Mouse (Mus musculus) limb, embryonic 10.5 days (tissue): ENCODE data around the gene Fbxo40. TPM values are rescaled to one million over a fixed set of nuclear protein-coding genes. Genes with fewer than 3 reads are reported as not detected.

Source experiments
- DNase-seq: peaks from one replicate; pipeline ENCODE4 v3.0.0-alpha.2; 2017; ENCODE audit warnings: low spot score
- H3K27ac ChIP-seq: fragments of 300-500 bp; sonication (generic); 2 replicates; pipeline ENCODE4 v1.5.1; 2016; ENCODE audit warnings: mild to moderate bottlenecking
- H3K27me3 ChIP-seq: fragments of 300-500 bp; sonication (generic); 2 replicates; pipeline ENCODE4 v1.6.1; 2016; ENCODE audit warnings: low read depth, mild to moderate bottlenecking; ENCODE audit not compliant: poor library complexity, severe bottlenecking
- H3K36me3 ChIP-seq: fragments of 300-500 bp; sonication (generic); 2 replicates; pipeline ENCODE4 v1.6.1; 2016; ENCODE audit warnings: mild to moderate bottlenecking, moderate library complexity
- H3K4me1 ChIP-seq: fragments of 300-500 bp; sonication (generic); 2 replicates; pipeline ENCODE4 v1.6.1; 2016
- H3K4me3 ChIP-seq: fragments of 300-500 bp; sonication (generic); 2 replicates; pipeline ENCODE4 v1.5.1; 2016; ENCODE audit warnings: mild to moderate bottlenecking, moderate library complexity
- H3K9me3 ChIP-seq: fragments of 300-500 bp; sonication (generic); replicated peaks from 2 replicates; pipeline ENCODE4 v1.6.1; 2016; ENCODE audit warnings: mild to moderate bottlenecking
- WGBS: fragments of 180-500 bp; shearing (Covaris S2); methylation state at CpG from one replicate; pipeline ENCODE4 v1.1.7; 2016; 5-methylcytosine and 5-hydroxymethylcytosine counted together
- polyA plus RNA-seq: library from polyadenylated mRNA; unstranded; fragments of >200 nt; fragmentation: Nextera tagmentation; extraction: Ambion mirVana; gene quantifications from 2 replicates; pipeline ENCODE4 v1.2.1, GENCODE M21; 2016

Gene Fbxo40
- polyA plus RNA-seq, 1 experiment from 2014 or later: 0.28 TPM

DNA sequence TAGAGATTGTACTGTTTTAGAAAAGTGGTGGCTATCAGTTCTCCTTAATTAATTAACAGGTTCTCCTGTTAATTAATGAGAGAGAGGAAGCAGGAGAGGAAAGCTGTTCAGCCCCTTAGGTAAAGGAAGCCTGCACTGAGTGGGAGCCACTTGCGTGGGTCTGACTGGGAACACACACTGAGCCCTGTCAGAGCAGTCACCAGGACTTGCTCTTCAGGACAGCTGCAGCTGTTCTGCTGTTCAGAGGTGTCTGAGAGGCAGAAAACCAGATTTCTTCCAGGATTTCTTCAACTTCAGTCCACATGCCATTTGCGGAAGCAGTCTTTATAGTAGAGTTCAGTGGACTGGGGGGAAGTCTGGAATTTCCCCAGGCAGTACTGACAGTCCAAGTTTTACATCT is 2.9 kb downstream of the Fbxo40 start:
- Histone ChIP-seq H3K4me1 (peaks cover 19% of the 10 kb centered on the region), H3K27me3 (no peaks in the 10 kb centered on the region), H3K4me3 (no peak overlapping the region), H3K27ac (no peak overlapping the region), H3K36me3 (no peaks in the 10 kb centered on the region), H3K9me3 (no peaks in the 10 kb centered on the region)
- no peak for DNase-seq
- WGBS: 83% methylated on average over 2 of the region's 2 CpGs

DNA sequence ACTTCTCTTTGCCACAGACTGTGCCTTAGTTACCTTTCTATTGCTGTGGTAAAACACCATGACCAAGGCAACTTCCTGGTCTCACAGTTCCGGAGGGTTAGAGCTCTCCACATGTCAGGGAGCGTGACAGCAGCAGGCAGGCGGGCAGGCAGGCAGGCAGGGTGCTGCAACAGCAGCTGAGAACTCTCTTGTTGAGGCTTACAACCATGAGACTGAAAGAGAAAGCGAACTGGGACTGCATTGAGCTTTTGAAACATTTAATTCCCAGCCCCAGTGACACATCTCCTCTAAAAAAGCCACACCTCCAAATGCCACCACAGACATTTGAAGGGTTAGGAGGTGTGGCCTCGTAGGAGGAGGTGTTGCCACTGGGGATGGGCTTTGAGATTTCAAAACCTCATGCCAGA is 4.6 kb downstream of the Fbxo40 start:
- Histone ChIP-seq H3K27ac (no peak overlapping the region), H3K36me3 (no peaks in the 10 kb centered on the region), H3K9me3 (no peaks in the 10 kb centered on the region), H3K27me3 (no peaks in the 10 kb centered on the region), H3K4me1 (peaks cover 19% of the 10 kb centered on the region), H3K4me3 (no peak overlapping the region)
- WGBS: 64% methylated on average over 5 of the region's 5 CpGs
- DNase-seq: no peak

DNA sequence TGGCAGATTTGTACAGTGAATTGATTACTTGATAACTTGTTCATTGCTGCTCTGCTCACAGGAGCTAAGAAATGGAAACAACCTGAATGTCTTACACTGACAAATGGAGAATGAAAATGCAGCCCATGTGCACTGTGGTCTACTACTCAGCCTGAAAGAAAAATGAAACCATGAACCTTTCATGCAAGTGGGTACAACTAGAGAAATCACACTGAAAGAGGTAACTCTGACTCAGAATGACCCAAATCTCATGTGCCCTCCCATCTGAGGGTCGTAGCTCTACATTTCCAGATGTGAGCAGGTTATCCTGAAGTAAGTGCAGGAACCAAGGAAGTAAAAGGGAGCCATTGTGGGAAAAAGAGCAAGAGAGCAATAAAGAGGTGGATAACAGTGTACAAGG is 6.5 kb downstream of the Fbxo40 start:
- H3K36me3 ChIP-seq: no peaks in the 10 kb centered on the region
- H3K27me3 ChIP-seq: no peaks in the 10 kb centered on the region
- H3K27ac ChIP-seq: no peak overlapping the region
- 0 out of 2 replicates have a peak, but pooled peaks cover 3% of the 10 kb centered on the region for H3K4me1 ChIP-seq
- DNase-seq: no peak
- 82% methylated on average over 1 of the region's 1 CpGs for WGBS
- no peaks in the 10 kb centered on the region for H3K9me3 ChIP-seq
- H3K4me3 ChIP-seq: no peak overlapping the region

DNA sequence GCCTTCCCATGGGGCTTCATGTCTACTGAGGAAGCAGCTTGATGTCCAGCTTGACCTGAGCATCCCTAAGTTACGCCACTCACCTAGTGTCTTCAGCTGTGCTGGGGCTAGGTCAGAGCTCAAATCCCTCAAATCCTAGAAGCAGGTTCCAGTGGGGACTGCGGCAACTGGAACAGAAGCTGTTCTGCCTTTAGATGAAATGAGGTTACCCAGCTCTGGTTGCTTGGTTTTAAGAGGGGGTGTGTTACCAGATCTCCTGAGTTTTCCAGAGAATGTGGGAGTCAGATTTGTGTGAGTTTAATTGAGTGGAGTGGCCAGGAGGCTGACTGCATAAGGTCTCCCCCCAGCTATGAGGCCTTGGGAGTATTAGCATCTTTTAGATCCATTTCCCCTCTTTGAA is 11.1 kb downstream of the Fbxo40 start:
- H3K27me3 ChIP-seq: no peaks in the 10 kb centered on the region
- no peak overlapping the region for H3K4me3 ChIP-seq
- no peaks in the 10 kb centered on the region for H3K9me3 ChIP-seq
- 92% methylated on average over 2 of the region's 2 CpGs for WGBS
- DNase-seq: no peak
- H3K36me3 ChIP-seq: no peaks in the 10 kb centered on the region
- no peaks in the 10 kb centered on the region for H3K4me1 ChIP-seq
- H3K27ac ChIP-seq: no peak overlapping the region

DNA sequence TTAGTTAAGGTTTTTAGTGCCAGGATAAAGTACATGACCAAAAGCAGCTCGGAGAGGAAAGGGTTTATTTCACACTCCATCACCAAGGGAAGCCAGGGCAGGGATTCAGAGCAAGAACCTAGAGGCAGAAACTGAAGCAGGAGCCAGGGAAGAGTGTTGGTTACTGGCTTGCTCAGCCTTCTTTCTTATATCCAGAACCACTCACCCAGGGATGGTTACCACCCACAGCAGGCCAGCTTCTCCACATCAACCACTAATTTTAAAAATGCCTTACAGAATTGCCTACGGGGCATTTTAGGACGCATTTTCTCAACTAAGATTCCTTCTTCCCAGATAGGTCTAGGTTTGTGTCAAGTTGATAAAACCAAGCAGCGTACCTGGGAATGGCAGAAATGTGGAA is 26.9 kb downstream of the Fbxo40 start:
- H3K4me1 ChIP-seq: 0 out of 2 replicates have a peak, but pooled peaks cover 3% of the 10 kb centered on the region

DNA sequence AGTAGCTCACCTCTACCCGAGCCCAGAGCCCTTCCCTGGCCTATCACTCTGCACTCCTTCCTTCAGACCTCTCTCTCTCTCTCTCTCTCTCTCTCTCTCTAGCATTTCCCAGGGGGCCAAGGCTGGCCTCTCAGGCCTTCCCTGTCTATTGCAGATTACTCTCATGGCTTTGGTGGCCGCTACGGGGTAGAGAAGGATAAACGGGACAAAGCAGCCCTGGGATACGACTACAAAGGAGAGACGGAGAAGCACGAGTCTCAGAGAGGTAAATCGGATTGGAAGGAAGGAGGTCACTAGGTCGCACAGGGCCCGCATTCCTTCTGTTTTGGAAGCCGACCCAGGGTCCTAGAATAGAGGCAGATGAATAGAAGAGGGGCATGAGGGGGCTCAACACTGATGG is 35.2 kb downstream of the Fbxo40 start:
- H3K4me1 ChIP-seq: peaks cover 2% of the 10 kb centered on the region; the same call in 1 of the 2 replicates
- 77% methylated on average over 11 of the region's 11 CpGs for WGBS
- H3K4me3 ChIP-seq: no peak overlapping the region
- H3K27me3 ChIP-seq: no peaks in the 10 kb centered on the region
- no peaks in the 10 kb centered on the region for H3K36me3 ChIP-seq
- no peaks in the 10 kb centered on the region for H3K9me3 ChIP-seq
- DNase-seq: no peak
- H3K27ac ChIP-seq: no peak overlapping the region

More for the DNA sequence above, 26.9 kb downstream of the Fbxo40 start:
- DNase-seq: no peak
- Histone ChIP-seq H3K36me3 (no peaks in the 10 kb centered on the region), H3K27ac (no peak overlapping the region), H3K27me3 (no peaks in the 10 kb centered on the region), H3K9me3 (no peaks in the 10 kb centered on the region), H3K4me3 (no peak overlapping the region)
- WGBS: 84% methylated on average over 4 of the region's 4 CpGs

DNA sequence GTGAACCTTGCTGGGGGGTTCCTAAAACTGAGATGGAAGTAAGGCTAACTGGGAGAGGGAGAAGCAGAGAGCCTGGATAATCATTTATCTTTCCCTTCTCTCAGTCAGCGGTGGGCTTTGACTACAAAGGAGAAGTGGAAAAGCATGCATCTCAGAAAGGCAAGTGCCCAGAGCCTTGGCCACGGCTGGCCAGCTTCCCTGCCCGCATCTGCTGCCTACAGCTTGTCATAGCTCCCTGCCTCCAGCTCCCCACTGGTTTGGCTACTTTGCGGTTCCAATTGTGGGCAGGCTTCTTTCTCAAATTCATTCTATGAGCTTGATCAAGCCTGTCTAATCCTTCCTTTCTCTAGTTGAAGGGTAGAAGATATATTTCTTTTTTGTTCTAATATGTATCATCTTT is 39.2 kb downstream of the Fbxo40 start:
- H3K27ac ChIP-seq: no peak overlapping the region
- 71% methylated on average over 4 of the region's 4 CpGs for WGBS
- no peak for DNase-seq

DNA sequence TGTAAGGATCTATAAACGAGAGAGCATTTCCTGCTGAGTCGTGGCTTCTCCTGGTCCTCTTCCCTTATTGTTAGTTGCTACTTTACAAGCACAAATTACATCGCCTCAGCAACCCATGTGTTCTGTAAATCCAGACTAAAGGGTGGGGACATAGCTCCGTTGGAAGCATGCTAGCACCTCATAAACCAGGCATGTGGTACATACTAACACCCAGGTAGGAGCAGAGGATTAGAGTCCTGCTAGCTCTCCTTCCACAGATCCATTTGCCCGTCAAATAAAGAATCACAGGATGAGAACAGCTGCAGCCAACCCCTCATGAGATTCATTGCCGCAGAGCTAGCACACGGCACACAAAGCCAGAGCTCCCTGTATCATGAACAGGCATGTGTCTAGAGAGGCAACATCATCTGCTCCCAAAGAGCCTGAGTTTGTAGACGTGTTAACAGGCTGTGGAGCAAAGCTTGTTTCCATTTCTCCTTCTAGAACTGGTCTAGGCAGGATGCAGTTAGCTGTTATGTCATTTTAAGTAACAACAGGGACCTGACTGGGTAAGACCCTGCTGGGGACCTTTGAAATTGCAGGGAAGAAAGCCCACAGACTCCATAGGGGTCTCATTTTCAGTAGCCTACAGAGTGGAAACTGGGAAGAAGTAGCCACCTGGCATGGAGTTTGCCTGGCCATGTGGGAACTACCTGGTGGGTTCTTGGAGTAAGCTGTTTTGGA is 40.5 kb downstream of the Fbxo40 start:
- no peaks in the 10 kb centered on the region for H3K36me3 ChIP-seq
- H3K27me3 ChIP-seq: no peaks in the 10 kb centered on the region
- H3K4me3 ChIP-seq: no peak overlapping the region
- H3K27ac ChIP-seq: no peak overlapping the region
- no peaks in the 10 kb centered on the region for H3K9me3 ChIP-seq
- 54% methylated on average over 8 of the region's 8 CpGs for WGBS
- DNase-seq: no peak
- peaks cover 9% of the 10 kb centered on the region; the same call in 1 of the 2 replicates for H3K4me1 ChIP-seq

More for the DNA sequence above, 39.2 kb downstream of the Fbxo40 start:
- H3K4me1 ChIP-seq: peaks cover 9% of the 10 kb centered on the region; the same call in 1 of the 2 replicates
- H3K27me3 ChIP-seq: no peaks in the 10 kb centered on the region
- no peaks in the 10 kb centered on the region for H3K9me3 ChIP-seq
- no peak overlapping the region for H3K4me3 ChIP-seq
- H3K36me3 ChIP-seq: no peaks in the 10 kb centered on the region

DNA sequence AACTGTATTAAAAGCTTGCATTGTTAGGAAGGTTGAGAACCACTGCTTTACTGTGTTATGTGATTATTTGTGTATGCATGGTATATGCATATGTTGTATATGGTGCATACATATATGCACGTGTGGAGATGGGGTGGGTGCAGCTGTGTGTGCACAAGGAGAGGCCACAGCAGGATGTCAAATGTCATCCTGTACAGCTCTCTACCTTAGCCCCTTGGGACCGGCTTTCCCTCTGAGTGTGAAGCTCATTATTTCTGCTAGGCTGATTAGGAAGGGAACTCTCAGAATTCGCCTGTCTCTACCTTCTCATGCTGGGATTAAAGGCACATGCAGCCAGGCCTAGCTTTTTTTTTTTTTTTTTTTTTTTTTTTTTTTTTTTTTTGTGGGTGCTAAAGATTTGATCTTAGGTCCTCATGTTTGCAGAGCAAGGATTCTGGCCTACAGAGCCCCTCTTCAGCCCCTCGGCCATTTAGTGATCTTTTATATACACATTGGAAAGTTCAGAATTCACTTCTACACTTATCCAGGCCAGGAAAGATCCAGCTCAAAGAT is 42.5 kb downstream of the Fbxo40 start:
- DNase-seq: no peak
- Histone ChIP-seq H3K9me3 (no peaks in the 10 kb centered on the region), H3K27me3 (no peaks in the 10 kb centered on the region), H3K36me3 (no peaks in the 10 kb centered on the region), H3K27ac (no peak overlapping the region), H3K4me1 (peaks cover 9% of the 10 kb centered on the region; the same call in 1 of the 2 replicates), H3K4me3 (no peak overlapping the region)
- 79% methylated on average over 4 of the region's 4 CpGs for WGBS

DNA sequence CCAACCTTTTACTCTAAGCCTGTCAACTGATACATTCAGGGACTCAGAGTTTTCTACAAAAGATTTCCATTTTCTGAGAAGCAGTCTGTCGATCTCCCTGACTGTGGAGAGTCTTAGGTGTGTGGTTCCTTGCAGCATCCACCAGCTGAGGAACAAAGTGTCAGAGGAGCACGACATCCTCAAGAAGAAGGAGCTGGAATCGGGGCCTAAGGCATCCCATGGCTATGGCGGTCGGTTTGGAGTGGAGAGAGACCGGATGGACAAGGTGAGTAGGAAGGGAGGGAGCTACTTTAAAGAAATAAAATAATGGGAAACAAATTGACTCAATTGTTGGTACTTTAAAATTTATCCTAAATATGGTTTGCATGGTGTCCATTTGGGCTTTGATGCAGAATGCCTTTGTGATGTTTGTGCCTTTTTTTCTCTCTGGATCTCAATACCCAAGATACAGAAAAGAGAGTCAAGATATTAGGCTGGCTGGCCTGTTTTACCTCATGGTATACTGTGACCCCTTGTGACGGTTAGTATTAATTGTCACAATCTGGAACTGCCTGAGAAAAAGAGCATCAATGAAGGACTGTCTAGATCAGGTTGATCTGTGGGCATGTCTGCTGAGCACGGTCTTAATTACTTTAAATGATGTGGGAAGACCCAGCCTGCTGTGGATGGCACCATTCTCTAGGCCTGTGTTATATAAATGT is 43.7 kb downstream of the Fbxo40 start:
- Histone ChIP-seq H3K27me3 (no peaks in the 10 kb centered on the region), H3K9me3 (no peaks in the 10 kb centered on the region), H3K4me3 (no peak overlapping the region), H3K27ac (no peak overlapping the region), H3K4me1 (peaks cover 9% of the 10 kb centered on the region; the same call in 1 of the 2 replicates), H3K36me3 (no peaks in the 10 kb centered on the region)
- WGBS: 81% methylated on average over 8 of the region's 8 CpGs
- no peak for DNase-seq

DNA sequence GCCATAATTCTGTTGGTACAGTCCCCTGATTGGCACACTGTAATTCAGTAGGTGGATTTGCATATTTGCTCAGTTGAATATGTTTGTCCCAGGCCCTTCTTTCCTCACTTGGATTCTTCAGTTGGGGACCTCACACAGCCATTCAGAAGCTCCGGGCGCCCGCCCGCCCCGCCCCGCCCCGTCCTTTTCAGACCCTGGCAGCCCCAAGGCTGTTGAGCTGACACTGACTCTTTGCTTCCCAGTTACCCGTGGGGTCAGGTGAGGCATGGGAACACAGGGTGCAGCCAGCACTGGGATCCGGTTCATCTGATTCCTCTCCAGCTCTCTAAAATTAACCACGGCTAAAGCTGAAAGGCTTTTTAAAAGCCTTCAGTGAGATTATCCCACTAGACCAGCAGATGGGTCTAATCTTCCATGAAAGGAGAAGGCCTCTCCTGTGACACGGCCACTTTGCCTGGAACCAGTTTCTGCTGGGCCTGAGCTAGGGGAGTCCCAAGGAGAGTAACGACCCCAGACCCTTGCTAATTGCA is 45.3 kb downstream of the Fbxo40 start:
- 58% methylated on average over 12 of the region's 12 CpGs for WGBS
- no peaks in the 10 kb centered on the region for H3K9me3 ChIP-seq
- H3K4me1 ChIP-seq: peaks cover 6% of the 10 kb centered on the region; the same call in 1 of the 2 replicates
- H3K27ac ChIP-seq: no peak overlapping the region
- DNase-seq: no peak
- H3K36me3 ChIP-seq: no peaks in the 10 kb centered on the region
- no peak overlapping the region for H3K4me3 ChIP-seq
- no peaks in the 10 kb centered on the region for H3K27me3 ChIP-seq

DNA sequence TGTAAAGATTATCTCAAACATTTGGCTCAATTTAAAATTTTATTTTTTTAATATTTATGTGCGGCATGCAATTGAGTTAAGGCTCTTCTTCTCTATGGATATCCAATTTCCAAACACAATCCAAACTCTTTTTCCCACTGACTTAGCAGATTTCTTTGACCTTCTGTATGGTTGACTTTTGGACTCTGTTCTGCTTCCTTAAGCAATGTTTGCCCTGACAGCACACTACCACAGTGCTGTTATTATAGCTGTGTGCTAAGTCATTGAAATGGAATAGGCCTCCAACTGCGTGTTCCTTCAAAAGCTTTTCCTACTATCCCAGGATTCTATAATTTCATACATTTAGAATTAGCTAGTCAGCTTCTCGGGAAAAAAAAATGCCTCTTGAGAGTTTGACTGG is 46.7 kb downstream of the Fbxo40 start:
- H3K4me1 ChIP-seq: no peaks in the 10 kb centered on the region
- DNase-seq: no peak
- H3K36me3 ChIP-seq: no peaks in the 10 kb centered on the region
- no peak overlapping the region for H3K27ac ChIP-seq
- no peaks in the 10 kb centered on the region for H3K27me3 ChIP-seq
- H3K4me3 ChIP-seq: no peak overlapping the region
- H3K9me3 ChIP-seq: no peaks in the 10 kb centered on the region
- WGBS: 94% methylated on average over 3 of the region's 3 CpGs

DNA sequence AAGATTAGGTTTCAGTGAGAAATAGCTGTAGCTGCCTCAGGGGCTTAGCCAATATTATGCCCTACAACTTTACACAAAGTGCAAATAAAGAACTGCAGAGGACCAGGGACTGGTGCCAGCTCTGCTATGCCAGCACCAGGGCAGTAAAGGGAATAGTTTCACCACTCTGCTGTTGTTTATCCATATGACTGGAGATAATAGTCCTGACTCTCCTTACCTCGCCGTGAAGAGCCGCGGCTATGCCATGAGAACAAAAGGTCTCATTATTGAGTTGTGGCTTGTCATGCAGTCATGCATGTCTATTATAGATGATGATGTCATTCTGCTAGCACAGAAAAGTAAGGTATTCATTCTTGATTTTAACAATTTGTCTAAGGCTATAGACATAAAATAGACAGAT is 48.4 kb downstream of the Fbxo40 start:
- no peak for DNase-seq
- Histone ChIP-seq H3K27me3 (no peaks in the 10 kb centered on the region), H3K4me3 (no peak overlapping the region), H3K27ac (no peak overlapping the region), H3K4me1 (no peaks in the 10 kb centered on the region), H3K9me3 (no peaks in the 10 kb centered on the region), H3K36me3 (no peaks in the 10 kb centered on the region)
- 95% methylated on average over 4 of the region's 4 CpGs for WGBS
